Mouse (Mus musculus): ENCODE measurements around the gene Gm36176. TPM values are rescaled to one million over a fixed set of nuclear protein-coding genes. Genes with fewer than 3 reads are reported as not detected.

Gene Gm36176
- polyA plus RNA-seq, 2 experiments, result not detected

DNA sequence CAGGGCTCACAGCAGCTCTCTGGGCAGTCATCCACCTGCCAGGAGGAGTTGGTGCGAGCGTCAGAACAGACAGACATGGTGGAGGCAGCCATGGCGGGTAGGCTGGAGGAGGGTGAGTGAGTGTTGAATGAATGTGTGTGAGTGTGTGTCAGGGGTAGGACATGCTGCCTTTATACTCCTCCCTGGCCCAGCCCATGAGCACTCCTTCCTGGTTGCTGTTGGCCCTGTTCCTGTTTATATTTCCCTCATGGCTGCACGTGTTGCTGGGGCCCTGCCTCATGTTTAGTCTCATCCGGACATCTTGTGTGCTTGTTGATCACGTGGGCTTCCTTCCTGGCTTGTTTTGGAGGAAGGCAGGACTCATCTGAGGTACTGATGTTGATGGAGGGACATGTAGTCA lies 19.7 kb upstream of the Gm36176 start, which contains the start of gene Krtap10-4:
Gene Krtap10-4, minus strand, starts transcription at position 145 of the 400 bp plus-strand sequence.
- Histone ChIP-seq H3K9ac (replicated peaks) (no peak within 1 kb of the TSS), H3K4me3 (ENCODE audit: insufficient read depth in 1 of 2, low read depth in 2 of 2, low read length in 2 of 2) (no peak within 1 kb of the TSS), H3K4me2 (ENCODE audit: low read depth) (no peak within 1 kb of the TSS), H3K36me3 (replicated peaks; ENCODE audit: control insufficient read depth, insufficient read depth, low read depth) (no peaks in the 10 kb centered on the region), H3K9me3 (ENCODE audit: control insufficient read depth, low read length) (no peaks in the 10 kb centered on the region), H3K4me1 (replicated peaks; ENCODE audit: control insufficient read depth in 2 of 2, insufficient read depth in 2 of 2, low read length in 1 of 2) (no peaks in the 10 kb centered on the region), H3K27me3 (ENCODE audit: control insufficient read depth, insufficient read depth, low read length) (no peaks in the 10 kb centered on the region), H3K27ac (no peak within 1 kb of the TSS)
- WGBS (ENCODE audit: insufficient replicate concordance), result 49% methylated on average over 6 of the region's 6 CpGs
- TF ChIP-seq EP300 (IDR thresholded peaks at IDR 0.05; ENCODE audit: low read depth) (no peak), CTCF (IDR thresholded peaks at IDR 0.05; ENCODE audit: low read depth) (no peak)
- ATAC-seq (ENCODE audit: insufficient read depth) (no peak), DNase-seq (ENCODE audit: low read depth in 3 of 3, low spot score in 3 of 3) (no peak)

- Histone ChIP-seq H3K27ac (no peak within 1 kb of the TSS), H3K4me2 (ENCODE audit: low read depth) (no peak within 1 kb of the TSS), H3K9me3 (ENCODE audit: control insufficient read depth, low read length) (no peaks in the 10 kb centered on the region), H3K36me3 (replicated peaks; ENCODE audit: control insufficient read depth, insufficient read depth, low read depth) (no peaks in the 10 kb centered on the region), H3K4me3 (ENCODE audit: insufficient read depth in 1 of 2, low read depth in 2 of 2, low read length in 2 of 2) (no peak within 1 kb of the TSS), H3K9ac (replicated peaks) (no peak within 1 kb of the TSS), H3K4me1 (replicated peaks; ENCODE audit: control insufficient read depth in 2 of 2, insufficient read depth in 2 of 2, low read length in 1 of 2) (no peaks in the 10 kb centered on the region), H3K27me3 (ENCODE audit: control insufficient read depth, insufficient read depth, low read length) (no peaks in the 10 kb centered on the region)
- ATAC-seq (ENCODE audit: insufficient read depth) (no peak), DNase-seq (ENCODE audit: low read depth in 3 of 3, low spot score in 3 of 3) (no peak)
- 38% methylated on average over 9 of the region's 9 CpGs for WGBS (ENCODE audit: insufficient replicate concordance)
- TF ChIP-seq CTCF (IDR thresholded peaks at IDR 0.05; ENCODE audit: low read depth) (no peak), EP300 (IDR thresholded peaks at IDR 0.05; ENCODE audit: low read depth) (no peak)
Measured at GRCm38 (mm10) chr10:77835647-77836046, 11.0 kb upstream of the Gm36176 start, which contains the start of gene Krtap10-10. Krtap10-10 (plus strand) TSS chr10:77835947.

DNA sequence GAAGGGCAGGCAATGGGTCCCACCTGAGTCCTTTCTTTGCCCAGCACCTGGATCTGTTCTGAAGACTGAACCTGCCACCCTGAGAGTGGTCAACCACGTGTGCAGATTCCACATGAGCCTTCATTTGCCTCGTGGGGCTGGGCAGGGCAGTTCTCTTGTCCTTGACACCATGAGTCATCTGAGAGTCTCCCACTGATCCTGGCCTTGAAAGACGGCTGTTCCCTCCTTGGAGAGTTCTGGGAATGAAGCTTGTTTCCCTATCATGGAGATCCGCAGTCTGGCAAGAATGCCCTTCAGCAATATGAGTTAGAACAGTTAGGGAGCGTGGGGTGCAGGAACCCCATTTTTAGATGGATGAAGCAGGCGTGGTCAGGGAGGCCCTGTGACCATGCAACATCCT lies 7.6 kb upstream of the Gm36176 start:
- no peaks in the 10 kb centered on the region; the same call in 1 of the 2 replicates for H3K9me3 ChIP-seq (ENCODE audit: control insufficient read depth, low read length)
- DNase-seq (ENCODE audit: low read depth in 3 of 3, low spot score in 3 of 3) (no peak), ATAC-seq (ENCODE audit: insufficient read depth) (no peak)
- H3K9ac ChIP-seq (replicated peaks), result no peak overlapping the region
- whole genome bisulfite sequencing (ENCODE audit: insufficient replicate concordance), result 52% methylated on average over 6 of the region's 6 CpGs
- no peak overlapping the region for H3K4me2 ChIP-seq (ENCODE audit: low read depth)
- no peaks in the 10 kb centered on the region for H3K27me3 ChIP-seq (ENCODE audit: control insufficient read depth, insufficient read depth, low read length)
- H3K4me1 ChIP-seq (replicated peaks; ENCODE audit: control insufficient read depth in 2 of 2, insufficient read depth in 2 of 2, low read length in 1 of 2), result no peaks in the 10 kb centered on the region
- H3K36me3 ChIP-seq (replicated peaks; ENCODE audit: control insufficient read depth, insufficient read depth, low read depth), result no peaks in the 10 kb centered on the region
- no peak overlapping the region for H3K27ac ChIP-seq
- no peak overlapping the region for H3K4me3 ChIP-seq (ENCODE audit: insufficient read depth in 1 of 2, low read depth in 2 of 2, low read length in 2 of 2)
- TF ChIP-seq EP300 (IDR thresholded peaks at IDR 0.05; ENCODE audit: low read depth), result no peak
- TF ChIP-seq CTCF (IDR thresholded peaks at IDR 0.05; ENCODE audit: low read depth), result no peak

DNA sequence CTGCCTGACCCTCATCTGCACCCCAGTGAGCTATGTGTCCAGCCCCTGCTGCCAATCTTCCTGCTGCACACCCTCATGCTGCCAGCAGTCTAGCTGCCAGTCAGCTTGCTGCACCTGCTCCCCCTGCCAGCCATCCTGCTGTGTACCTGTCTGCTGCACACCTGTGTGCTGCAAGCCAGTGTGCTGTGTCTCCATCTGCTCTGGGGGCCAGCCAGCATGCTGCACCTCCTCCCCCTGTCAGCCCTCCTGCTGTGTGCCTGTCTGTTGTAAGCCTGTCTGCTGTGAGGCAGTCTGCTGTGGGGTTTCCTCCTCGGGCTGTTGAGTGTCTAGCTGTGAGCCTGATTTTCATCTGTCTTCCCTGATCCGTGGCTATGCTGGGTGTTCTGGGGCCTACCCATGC lies 358 bp downstream of the Gm36176 start:
- DNase-seq (ENCODE audit: low read depth in 3 of 3, low spot score in 3 of 3), result no peak
- TF ChIP-seq CTCF (IDR thresholded peaks at IDR 0.05; ENCODE audit: low read depth) (no peak), EP300 (IDR thresholded peaks at IDR 0.05; ENCODE audit: low read depth) (no peak)
- no peak for ATAC-seq (ENCODE audit: insufficient read depth)
- no peaks in the 10 kb centered on the region for H3K36me3 ChIP-seq (replicated peaks; ENCODE audit: control insufficient read depth, insufficient read depth, low read depth)
- no peak overlapping the region for H3K9ac ChIP-seq (replicated peaks)
- H3K4me3 ChIP-seq (ENCODE audit: insufficient read depth in 1 of 2, low read depth in 2 of 2, low read length in 2 of 2), result no peak overlapping the region
- H3K9me3 ChIP-seq (ENCODE audit: control insufficient read depth, low read length), result no peaks in the 10 kb centered on the region
- H3K27me3 ChIP-seq (ENCODE audit: control insufficient read depth, insufficient read depth, low read length), result no peaks in the 10 kb centered on the region
- H3K4me1 ChIP-seq (replicated peaks; ENCODE audit: control insufficient read depth in 2 of 2, insufficient read depth in 2 of 2, low read length in 1 of 2), result no peaks in the 10 kb centered on the region
- WGBS (ENCODE audit: insufficient replicate concordance), result 23% methylated on average over 2 of the region's 2 CpGs
- no peak overlapping the region for H3K27ac ChIP-seq
- no peak overlapping the region for H3K4me2 ChIP-seq (ENCODE audit: low read depth)

GRCm38 (mm10) chr10:77847538-77847937 lies 935 bp downstream of the Gm36176 start:
- Histone ChIP-seq H3K27ac (no peak overlapping the region), H3K9me3 (ENCODE audit: control insufficient read depth, low read length) (no peaks in the 10 kb centered on the region), H3K36me3 (replicated peaks; ENCODE audit: control insufficient read depth, insufficient read depth, low read depth) (no peaks in the 10 kb centered on the region), H3K4me1 (replicated peaks; ENCODE audit: control insufficient read depth in 2 of 2, insufficient read depth in 2 of 2, low read length in 1 of 2) (no peaks in the 10 kb centered on the region), H3K4me2 (ENCODE audit: low read depth) (no peak overlapping the region), H3K27me3 (ENCODE audit: control insufficient read depth, insufficient read depth, low read length) (no peaks in the 10 kb centered on the region), H3K9ac (replicated peaks) (no peak overlapping the region), H3K4me3 (ENCODE audit: insufficient read depth in 1 of 2, low read depth in 2 of 2, low read length in 2 of 2) (no peak overlapping the region)
- ATAC-seq (ENCODE audit: insufficient read depth) (no peak), DNase-seq (ENCODE audit: low read depth in 3 of 3, low spot score in 3 of 3) (no peak)
- TF ChIP-seq CTCF (IDR thresholded peaks at IDR 0.05; ENCODE audit: low read depth) (no peak), EP300 (IDR thresholded peaks at IDR 0.05; ENCODE audit: low read depth) (no peak)
- WGBS (ENCODE audit: insufficient replicate concordance), result 60% methylated on average over 2 of the region's 2 CpGs

Data from liver, embryonic 14.5 days (tissue).